Mouse (Mus musculus): Measurements from ENCODE around the gene Mpv17l2. TPM values are rescaled to one million over a fixed set of nuclear protein-coding genes. Genes with fewer than 3 reads are reported as not detected.

Mpv17l2 gene
- polyA plus RNA-seq, 1 experiment from 2014 or later, result 80.6 TPM

DNA sequence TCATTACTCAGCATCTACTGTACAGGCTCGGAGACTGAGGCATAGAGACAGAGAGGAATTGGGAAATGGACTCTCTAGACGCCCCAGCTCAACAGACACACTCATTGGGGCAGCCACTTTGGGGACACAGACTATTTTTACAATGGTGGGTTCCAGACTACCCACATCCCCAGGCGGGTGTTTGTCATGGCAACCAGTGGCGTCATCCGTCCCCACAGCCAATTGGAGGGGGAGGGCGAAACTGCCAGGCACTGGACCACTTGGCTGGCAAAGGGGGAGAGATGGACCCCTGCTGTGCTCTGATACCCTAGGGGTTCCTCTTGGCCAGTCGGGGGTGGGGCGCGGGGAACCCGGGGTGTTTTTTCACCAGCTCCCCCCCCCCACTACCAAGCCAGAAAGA, 39.9 kb upstream of the Mpv17l2 start:
- Histone ChIP-seq H3K27ac (ENCODE audit: low read depth, low read length) (no peak overlapping the region), H3K9me3 (ENCODE audit: control insufficient read depth) (no peaks in the 10 kb centered on the region), H3K4me1 (replicated peaks; ENCODE audit: control insufficient read depth, insufficient read depth, low read length) (peaks cover 10% of the 10 kb centered on the region; the same call in 1 of the 2 replicates), H3K4me2 (replicated peaks; ENCODE audit: low read depth) (no peak overlapping the region), H3K27me3 (replicated peaks; ENCODE audit: control insufficient read depth, insufficient read depth, low read length) (no peaks in the 10 kb centered on the region), H3K36me3 (ENCODE audit: control insufficient read depth, insufficient read depth) (no peaks in the 10 kb centered on the region), H3K4me3 (ENCODE audit: low read depth, low read length) (no peak overlapping the region), H3K9ac (ENCODE audit: low read depth, low read length) (no peak overlapping the region)
- no peak for ATAC-seq
- no peak for TF ChIP-seq CTCF (IDR thresholded peaks at IDR 0.05; ENCODE audit: low read depth)
- WGBS, result 68% methylated on average over 10 of the region's 10 CpGs

GRCm38 (mm10) chr8:70798281-70798680, 37.5 kb upstream of the Mpv17l2 start:
- no peaks in the 10 kb centered on the region for H3K36me3 ChIP-seq (ENCODE audit: control insufficient read depth, insufficient read depth)
- peaks cover 7% of the 10 kb centered on the region; the same call in 1 of the 2 replicates for H3K4me1 ChIP-seq (replicated peaks; ENCODE audit: control insufficient read depth, insufficient read depth, low read length)
- ATAC-seq, result no peak
- H3K27ac ChIP-seq (ENCODE audit: low read depth, low read length), result peak overlapping the region; percentile 91
- peak overlapping the region; percentile 90 for H3K4me2 ChIP-seq (replicated peaks; ENCODE audit: low read depth)
- H3K27me3 ChIP-seq (replicated peaks; ENCODE audit: control insufficient read depth, insufficient read depth, low read length), result no peaks in the 10 kb centered on the region
- 9% methylated on average over 15 of the region's 15 CpGs for WGBS
- 0 out of 2 replicates have a peak overlapping the region, but pooled peaks have one; percentile 62 for H3K9ac ChIP-seq (ENCODE audit: low read depth, low read length)
- H3K4me3 ChIP-seq (ENCODE audit: low read depth, low read length), result peak overlapping the region; percentile 61; the same call in 1 of the 2 replicates
- TF ChIP-seq CTCF (IDR thresholded peaks at IDR 0.05; ENCODE audit: low read depth), result no peak
- no peaks in the 10 kb centered on the region for H3K9me3 ChIP-seq (ENCODE audit: control insufficient read depth)

GRCm38 (mm10) chr8:70797081-70798070, 36.6 kb upstream of the Mpv17l2 start:
- no peaks in the 10 kb centered on the region for H3K27me3 ChIP-seq (replicated peaks; ENCODE audit: control insufficient read depth, insufficient read depth, low read length)
- ATAC-seq, result peak; percentile 86
- H3K4me1 ChIP-seq (replicated peaks; ENCODE audit: control insufficient read depth, insufficient read depth, low read length), result peaks cover 7% of the 10 kb centered on the region; the same call in 1 of the 2 replicates
- H3K36me3 ChIP-seq (ENCODE audit: control insufficient read depth, insufficient read depth), result no peaks in the 10 kb centered on the region
- under 1% methylated on average over 56 of the region's 57 CpGs for WGBS
- peak overlapping the region; percentile 90 for H3K4me2 ChIP-seq (replicated peaks; ENCODE audit: low read depth)
- peak overlapping the region; percentile 61 for H3K4me3 ChIP-seq (ENCODE audit: low read depth, low read length)
- peak overlapping the region; percentile 73 for H3K9ac ChIP-seq (ENCODE audit: low read depth, low read length)
- H3K27ac ChIP-seq (ENCODE audit: low read depth, low read length), result peak overlapping the region; percentile 91
- TF ChIP-seq CTCF (IDR thresholded peaks at IDR 0.05; ENCODE audit: low read depth), result no peak
- H3K9me3 ChIP-seq (ENCODE audit: control insufficient read depth), result no peaks in the 10 kb centered on the region

DNA sequence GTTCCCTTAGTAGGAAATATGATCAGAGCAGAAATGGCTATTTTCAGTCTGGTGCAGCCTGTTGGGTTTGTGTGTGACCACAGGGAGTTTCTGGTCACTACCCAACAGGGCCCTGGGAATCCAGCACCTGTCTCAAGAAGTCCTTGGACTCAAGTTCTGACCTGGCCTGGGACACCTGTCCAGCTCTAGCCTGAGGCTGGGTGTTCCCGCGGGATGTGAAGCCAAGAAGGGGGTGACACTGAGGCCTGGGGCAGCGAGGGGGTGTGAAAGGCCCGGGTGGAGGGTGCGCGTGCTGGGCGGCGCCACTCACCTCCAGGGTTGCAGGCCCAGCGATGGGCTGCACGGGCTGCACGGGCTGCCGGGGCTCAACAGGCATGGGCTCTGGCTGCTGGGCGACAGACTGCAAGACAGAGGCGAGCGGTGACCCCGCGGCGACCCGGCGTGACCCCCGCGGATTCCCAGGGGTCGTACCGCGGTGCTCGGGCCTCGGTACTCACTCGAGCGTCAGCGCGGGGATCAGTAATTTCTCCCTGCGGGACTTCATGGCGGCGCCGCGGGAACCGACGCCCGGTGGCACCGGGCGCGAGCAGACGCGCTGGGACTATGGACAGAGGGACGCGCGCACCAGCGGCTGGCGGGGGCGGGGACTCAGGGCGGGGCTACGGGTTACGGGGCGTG, 35.8 kb upstream of the Mpv17l2 start:
- Histone ChIP-seq H3K27ac (ENCODE audit: low read depth, low read length) (peak overlapping the region; percentile 76), H3K4me2 (replicated peaks; ENCODE audit: low read depth) (peak overlapping the region; percentile 90)
- WGBS, result 2% methylated on average over 54 of the region's 54 CpGs

DNA sequence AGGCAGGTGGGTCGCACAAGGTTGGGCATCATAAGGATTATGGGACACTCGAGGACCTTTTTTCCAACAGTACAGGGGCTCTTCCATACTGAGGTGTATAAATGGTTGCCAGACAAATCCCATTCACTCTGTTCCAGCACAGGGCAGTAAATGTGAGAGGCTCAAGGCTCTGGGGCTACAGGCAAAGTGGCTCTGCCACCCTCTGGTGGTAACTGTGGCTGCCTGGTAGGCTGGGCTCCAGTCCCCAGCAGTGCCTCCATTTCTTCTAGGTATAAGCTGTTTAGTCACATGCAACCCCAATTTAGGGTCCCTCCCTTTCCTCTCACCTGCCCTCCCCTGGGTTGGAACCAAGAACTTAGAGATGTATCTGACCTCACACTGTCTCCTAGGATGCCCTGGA, 34.6 kb upstream of the Mpv17l2 start:
- H3K9me3 ChIP-seq (ENCODE audit: control insufficient read depth), result no peaks in the 10 kb centered on the region
- H3K27me3 ChIP-seq (replicated peaks; ENCODE audit: control insufficient read depth, insufficient read depth, low read length), result no peaks in the 10 kb centered on the region
- H3K4me3 ChIP-seq (ENCODE audit: low read depth, low read length), result no peak overlapping the region
- peak; percentile 68 for TF ChIP-seq CTCF (IDR thresholded peaks at IDR 0.05; ENCODE audit: low read depth)
- 86% methylated on average over 2 of the region's 2 CpGs for WGBS
- H3K36me3 ChIP-seq (ENCODE audit: control insufficient read depth, insufficient read depth), result no peaks in the 10 kb centered on the region
- H3K27ac ChIP-seq (ENCODE audit: low read depth, low read length), result no peak overlapping the region
- H3K4me2 ChIP-seq (replicated peaks; ENCODE audit: low read depth), result peak overlapping the region; percentile 90
- ATAC-seq, result no peak
- peaks cover 17% of the 10 kb centered on the region for H3K4me1 ChIP-seq (replicated peaks; ENCODE audit: control insufficient read depth, insufficient read depth, low read length)
- H3K9ac ChIP-seq (ENCODE audit: low read depth, low read length), result no peak overlapping the region

More for the DNA sequence above, 35.8 kb upstream of the Mpv17l2 start:
- H3K4me3 ChIP-seq (ENCODE audit: low read depth, low read length), result peak overlapping the region; percentile 61
- no peaks in the 10 kb centered on the region for H3K27me3 ChIP-seq (replicated peaks; ENCODE audit: control insufficient read depth, insufficient read depth, low read length)
- H3K4me1 ChIP-seq (replicated peaks; ENCODE audit: control insufficient read depth, insufficient read depth, low read length), result peaks cover 11% of the 10 kb centered on the region
- no peak for TF ChIP-seq CTCF (IDR thresholded peaks at IDR 0.05; ENCODE audit: low read depth)
- no peak for ATAC-seq
- peak overlapping the region; percentile 73 for H3K9ac ChIP-seq (ENCODE audit: low read depth, low read length)
- no peaks in the 10 kb centered on the region for H3K9me3 ChIP-seq (ENCODE audit: control insufficient read depth)
- H3K36me3 ChIP-seq (ENCODE audit: control insufficient read depth, insufficient read depth), result no peaks in the 10 kb centered on the region

GRCm38 (mm10) chr8:70794215-70794614, 33.5 kb upstream of the Mpv17l2 start:
- no peak overlapping the region for H3K9ac ChIP-seq (ENCODE audit: low read depth, low read length)
- H3K4me2 ChIP-seq (replicated peaks; ENCODE audit: low read depth), result no peak overlapping the region
- no peaks in the 10 kb centered on the region for H3K9me3 ChIP-seq (ENCODE audit: control insufficient read depth)
- 74% methylated on average over 2 of the region's 2 CpGs for WGBS
- H3K4me1 ChIP-seq (replicated peaks; ENCODE audit: control insufficient read depth, insufficient read depth, low read length), result peaks cover 17% of the 10 kb centered on the region
- ATAC-seq, result no peak
- no peak overlapping the region for H3K4me3 ChIP-seq (ENCODE audit: low read depth, low read length)
- no peak overlapping the region for H3K27ac ChIP-seq (ENCODE audit: low read depth, low read length)
- TF ChIP-seq CTCF (IDR thresholded peaks at IDR 0.05; ENCODE audit: low read depth), result no peak
- peaks cover 4% of the 10 kb centered on the region; the same call in 1 of the 2 replicates for H3K36me3 ChIP-seq (ENCODE audit: control insufficient read depth, insufficient read depth)
- H3K27me3 ChIP-seq (replicated peaks; ENCODE audit: control insufficient read depth, insufficient read depth, low read length), result no peaks in the 10 kb centered on the region
